Mouse (Mus musculus): ENCODE measurements around the gene Mlxip. TPM values are rescaled to one million over a fixed set of nuclear protein-coding genes. Genes with fewer than 3 reads are reported as not detected.

The Mlxip gene
- total RNA-seq, 2 experiments from 2014 or later: 15.4 to 20.6 TPM

DNA sequence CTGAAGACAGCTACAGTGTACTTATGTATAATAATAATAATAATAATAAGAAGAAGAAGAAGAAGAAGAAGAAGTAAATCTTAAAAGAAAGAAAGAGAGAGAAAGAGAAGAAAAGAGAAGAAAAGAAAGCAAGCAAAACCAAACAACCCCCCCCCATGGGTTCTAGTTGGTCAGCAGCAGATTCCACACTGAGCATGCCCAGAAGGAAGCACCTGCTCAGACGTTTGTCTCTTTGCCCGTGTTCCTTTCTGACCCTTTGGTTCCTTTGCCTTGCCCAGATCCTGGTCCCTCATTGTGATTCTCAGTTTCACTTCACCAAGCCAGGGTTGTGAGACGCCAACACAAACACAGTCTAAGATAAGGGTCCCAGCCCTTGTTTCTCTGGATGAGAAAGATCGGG lies 107.4 kb downstream of the Mlxip start:
- DNase-seq (ENCODE audit: low spot score in 2 of 2): no peak

Other genes with a start within 250 kb of the Mlxip start
- gene Psmd9, start 225.4 kb upstream of the Mlxip start, total RNA-seq (2021): 10 to 100 TPM; 26.5 to 31.5 TPM
- not detected for gene Hpd, start 212.1 kb upstream of the Mlxip start, total RNA-seq (2021)
- 1 to 10 TPM; 4.6 to 6.0 TPM for gene Wdr66, start 142.7 kb upstream of the Mlxip start, total RNA-seq (2021)
- 10 to 100 TPM; 66.1 to 66.3 TPM for gene Bcl7a, start 51.0 kb upstream of the Mlxip start, total RNA-seq (2021)
- gene Lrrc43, start 94.5 kb downstream of the Mlxip start, total RNA-seq (2021): under 1 TPM; 0.79 TPM
- not detected for gene Il31, start 94.7 kb downstream of the Mlxip start, total RNA-seq (2021)
- under 1 TPM; 0.52 to 0.68 TPM for gene B3gnt4, start 115.7 kb downstream of the Mlxip start, total RNA-seq (2021)
- gene Diablo, start 129.4 kb downstream of the Mlxip start, total RNA-seq (2021): 10 to 100 TPM; 30.9 to 32.0 TPM
- 1 to 10 TPM; 2.2 to 5.0 TPM for gene Gm49027, start 130.7 kb downstream of the Mlxip start, total RNA-seq (2021)
- gene Vps33a, start 178.2 kb downstream of the Mlxip start, total RNA-seq (2021): 10 to 100 TPM; 93.0 to 96.5 TPM

All from layer of hippocampus, adult 18-20 months (tissue).